Mouse (Mus musculus): ENCODE data around the gene Ptms. TPM values are rescaled to one million over a fixed set of nuclear protein-coding genes. Genes with fewer than 3 reads are reported as not detected.

Gene Ptms
- polyA plus RNA-seq, 1 experiment, result 168 TPM

DNA sequence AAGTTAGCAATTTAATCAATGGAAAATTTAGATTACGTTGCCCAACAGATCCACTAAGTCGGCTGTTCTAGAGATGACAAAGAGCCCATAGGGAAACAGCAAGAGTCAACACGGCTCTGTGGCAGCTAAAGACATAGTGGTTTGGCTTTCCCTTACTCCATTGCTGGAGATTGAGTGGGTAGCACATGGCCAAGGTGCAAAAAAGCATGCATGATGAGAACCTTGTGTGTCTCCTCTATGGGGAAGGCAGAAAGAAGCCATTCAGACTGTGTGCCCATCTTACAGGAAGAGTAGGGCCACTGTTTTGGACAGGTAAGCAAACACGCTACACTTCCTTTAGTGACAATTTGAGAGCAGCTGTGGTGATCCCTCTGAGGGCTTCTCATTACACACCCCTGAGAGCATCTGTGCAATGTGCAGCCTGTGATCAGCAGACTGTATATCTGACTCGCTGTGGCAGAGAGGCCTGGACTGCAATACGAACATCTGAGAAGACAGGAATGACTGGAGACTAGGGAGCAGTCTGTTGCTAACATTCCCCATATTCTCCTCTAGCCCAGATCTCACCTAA, 31.3 kb downstream of the Ptms start:
- Histone ChIP-seq H3K4me1 (ENCODE audit: control insufficient read depth, insufficient read depth, low read length) (no peaks in the 10 kb centered on the region; the same call in 1 of the 2 replicates), H3K27ac (ENCODE audit: control insufficient read depth, insufficient read depth, low read depth, low read length) (no peak overlapping the region), H3K4me3 (ENCODE audit: control insufficient read depth, low read depth, low read length) (no peak overlapping the region), H3K36me3 (ENCODE audit: control insufficient read depth, insufficient read depth, low read length) (no peaks in the 10 kb centered on the region), H3K27me3 (ENCODE audit: control insufficient read depth, insufficient read depth, low read length) (no peaks in the 10 kb centered on the region)
- TF ChIP-seq CTCF (IDR thresholded peaks at IDR 0.05; ENCODE audit: control insufficient read depth, insufficient read depth, insufficient replicate concordance, low read depth, low read length), result no peak
- TF ChIP-seq POLR2A (IDR thresholded peaks at IDR 0.05; ENCODE audit: control insufficient read depth, low read depth, low read length), result no peak

DNA sequence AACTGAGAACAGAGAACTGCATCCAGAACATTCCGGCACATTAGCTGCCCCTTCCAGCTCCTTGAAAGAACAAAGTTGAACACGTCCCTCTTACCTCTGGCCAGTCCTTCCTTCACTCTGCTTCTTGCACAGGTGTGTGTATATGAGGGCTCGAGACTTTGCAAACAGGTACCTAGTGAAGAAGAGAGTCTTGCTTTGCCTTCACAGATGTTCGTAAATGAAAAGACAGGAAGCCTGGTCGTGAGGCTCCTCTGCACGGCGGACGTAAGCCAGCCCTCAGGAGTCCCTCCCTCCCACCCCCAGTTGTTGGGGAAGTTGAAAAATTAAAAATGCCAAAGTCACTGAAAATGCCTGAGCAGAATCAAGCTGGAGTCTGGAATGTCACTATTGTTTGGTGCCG, 31.9 kb downstream of the Ptms start, which contains the start of gene Cd4:
Gene Cd4, minus strand, starts transcription at position 236 of the 400 bp plus-strand sequence.
- H3K36me3 ChIP-seq (ENCODE audit: control insufficient read depth, insufficient read depth, low read length), result no peaks in the 10 kb centered on the region
- no peaks in the 10 kb centered on the region; the same call in 1 of the 2 replicates for H3K4me1 ChIP-seq (ENCODE audit: control insufficient read depth, insufficient read depth, low read length)
- H3K27ac ChIP-seq (ENCODE audit: control insufficient read depth, insufficient read depth, low read depth, low read length), result no peak within 1 kb of the TSS
- TF ChIP-seq POLR2A (IDR thresholded peaks at IDR 0.05; ENCODE audit: control insufficient read depth, low read depth, low read length), result no peak
- TF ChIP-seq CTCF (IDR thresholded peaks at IDR 0.05; ENCODE audit: control insufficient read depth, insufficient read depth, insufficient replicate concordance, low read depth, low read length), result no peak
- H3K27me3 ChIP-seq (ENCODE audit: control insufficient read depth, insufficient read depth, low read length), result no peaks in the 10 kb centered on the region
- no peak within 1 kb of the TSS for H3K4me3 ChIP-seq (ENCODE audit: control insufficient read depth, low read depth, low read length)

DNA sequence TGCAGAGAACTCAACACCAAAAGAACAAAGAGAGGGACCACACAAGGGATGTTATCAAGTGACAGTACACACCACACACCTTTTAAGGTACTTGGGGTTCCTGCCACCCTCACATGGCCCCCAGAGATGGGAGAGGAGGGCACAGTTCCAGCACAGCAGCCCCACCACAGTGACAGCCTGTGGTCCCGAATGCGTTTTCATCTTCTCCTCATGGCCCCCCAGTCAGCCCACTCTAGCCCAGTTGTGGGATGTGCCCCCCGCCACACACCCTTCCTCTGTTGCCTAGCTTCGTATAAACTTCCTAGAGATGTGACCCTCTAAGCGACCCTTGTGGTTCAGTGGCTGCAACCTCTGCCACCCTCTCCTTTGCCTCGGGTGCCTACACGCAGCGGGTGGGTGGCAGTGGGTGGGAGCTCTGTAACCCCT, 33.9 kb downstream of the Ptms start:
- Histone ChIP-seq H3K27ac (ENCODE audit: control insufficient read depth, insufficient read depth, low read depth, low read length) (no peak overlapping the region), H3K36me3 (ENCODE audit: control insufficient read depth, insufficient read depth, low read length) (no peaks in the 10 kb centered on the region), H3K4me3 (ENCODE audit: control insufficient read depth, low read depth, low read length) (no peak overlapping the region), H3K27me3 (ENCODE audit: control insufficient read depth, insufficient read depth, low read length) (no peaks in the 10 kb centered on the region), H3K4me1 (ENCODE audit: control insufficient read depth, insufficient read depth, low read length) (no peaks in the 10 kb centered on the region; the same call in 1 of the 2 replicates)
- TF ChIP-seq CTCF (IDR thresholded peaks at IDR 0.05; ENCODE audit: control insufficient read depth, insufficient read depth, insufficient replicate concordance, low read depth, low read length), result no peak
- no peak for TF ChIP-seq POLR2A (IDR thresholded peaks at IDR 0.05; ENCODE audit: control insufficient read depth, low read depth, low read length)

DNA sequence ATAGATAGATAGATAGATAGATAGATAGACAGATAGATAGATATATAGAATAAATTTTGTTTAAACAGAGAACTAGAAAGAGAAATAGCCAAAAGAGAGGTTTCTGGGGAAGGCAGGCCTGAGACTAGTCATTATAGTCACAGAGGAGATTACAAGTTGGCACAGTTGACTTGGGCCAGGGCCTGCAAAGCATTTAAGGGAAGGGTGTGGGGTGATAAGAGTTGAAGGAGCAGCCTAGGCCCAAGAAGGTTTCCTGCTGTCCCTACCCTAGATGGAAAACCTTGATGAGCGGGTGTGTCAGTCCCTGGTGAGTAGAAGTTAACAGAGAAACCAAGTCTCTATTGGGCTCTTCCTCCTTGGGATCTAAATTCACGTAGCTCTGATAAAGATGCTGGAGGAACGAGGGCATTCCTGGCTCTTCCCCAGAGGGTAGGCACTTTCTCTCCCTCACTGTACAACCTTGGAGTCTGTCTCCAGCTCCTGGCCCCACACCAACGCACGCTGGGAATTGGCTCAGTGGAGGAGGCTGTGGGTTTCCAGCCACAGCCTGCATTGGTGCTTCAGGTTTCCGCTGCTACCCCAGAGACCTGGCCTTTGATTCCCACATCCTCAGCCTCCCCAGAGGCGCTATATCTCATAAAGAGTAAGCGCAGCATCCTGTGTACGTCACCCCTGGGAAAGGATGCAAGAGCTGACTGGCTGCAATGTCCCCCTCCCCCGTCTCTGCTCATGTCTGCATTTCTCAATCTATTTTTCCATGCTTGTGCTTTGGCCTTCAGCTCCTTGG, 35.0 kb downstream of the Ptms start:
- Histone ChIP-seq H3K27me3 (ENCODE audit: control insufficient read depth, insufficient read depth, low read length) (no peaks in the 10 kb centered on the region), H3K36me3 (ENCODE audit: control insufficient read depth, insufficient read depth, low read length) (no peaks in the 10 kb centered on the region), H3K4me3 (ENCODE audit: control insufficient read depth, low read depth, low read length) (no peak overlapping the region), H3K27ac (ENCODE audit: control insufficient read depth, insufficient read depth, low read depth, low read length) (no peak overlapping the region), H3K4me1 (ENCODE audit: control insufficient read depth, insufficient read depth, low read length) (no peaks in the 10 kb centered on the region; the same call in 1 of the 2 replicates)
- TF ChIP-seq POLR2A (IDR thresholded peaks at IDR 0.05; ENCODE audit: control insufficient read depth, low read depth, low read length) (no peak), CTCF (IDR thresholded peaks at IDR 0.05; ENCODE audit: control insufficient read depth, insufficient read depth, insufficient replicate concordance, low read depth, low read length) (no peak)

DNA sequence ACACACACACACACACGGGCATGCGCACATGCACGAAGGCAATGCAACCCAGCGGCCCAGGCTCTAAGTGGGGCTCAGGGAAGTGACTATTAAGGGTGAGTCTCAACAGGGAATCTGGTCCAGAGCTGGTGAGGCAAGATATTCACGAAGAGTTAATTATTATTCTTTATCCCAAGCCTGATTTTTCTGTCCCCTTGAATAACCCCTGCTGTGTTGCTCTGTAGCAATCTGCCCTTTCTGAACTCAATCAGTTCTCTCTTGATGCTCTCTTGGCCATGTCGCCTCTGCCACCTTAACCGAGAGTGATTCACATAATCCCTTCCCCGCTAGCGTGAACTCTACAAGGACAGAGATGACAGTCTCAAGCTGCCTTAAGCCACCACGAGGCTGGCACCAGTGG, 36.6 kb downstream of the Ptms start:
- TF ChIP-seq POLR2A (IDR thresholded peaks at IDR 0.05; ENCODE audit: control insufficient read depth, low read depth, low read length), result no peak
- no peak for TF ChIP-seq CTCF (IDR thresholded peaks at IDR 0.05; ENCODE audit: control insufficient read depth, insufficient read depth, insufficient replicate concordance, low read depth, low read length)
- Histone ChIP-seq H3K27me3 (ENCODE audit: control insufficient read depth, insufficient read depth, low read length) (no peaks in the 10 kb centered on the region), H3K4me3 (ENCODE audit: control insufficient read depth, low read depth, low read length) (no peak overlapping the region), H3K36me3 (ENCODE audit: control insufficient read depth, insufficient read depth, low read length) (no peaks in the 10 kb centered on the region), H3K4me1 (ENCODE audit: control insufficient read depth, insufficient read depth, low read length) (no peaks in the 10 kb centered on the region; the same call in 1 of the 2 replicates), H3K27ac (ENCODE audit: control insufficient read depth, insufficient read depth, low read depth, low read length) (no peak overlapping the region)

DNA sequence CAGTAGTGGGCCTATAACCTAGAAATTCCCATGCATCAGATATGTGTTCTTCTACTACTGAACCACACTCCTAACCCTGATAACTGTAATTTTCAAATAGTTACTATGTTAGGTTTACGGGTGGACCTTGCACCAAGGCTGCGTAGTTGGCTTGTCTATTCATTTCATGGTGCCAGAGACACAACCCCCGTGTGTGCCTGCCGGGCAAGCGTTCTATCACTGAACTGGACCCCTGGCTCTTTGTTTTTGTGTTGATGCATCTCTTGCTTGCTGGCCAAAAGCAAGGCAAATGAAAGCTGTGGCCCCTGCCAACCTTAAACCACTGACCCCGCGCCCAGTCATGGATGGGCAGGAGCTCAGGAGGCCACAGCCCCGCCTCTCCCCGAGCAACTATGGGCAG, 38.1 kb downstream of the Ptms start:
- no peaks in the 10 kb centered on the region for H3K36me3 ChIP-seq (ENCODE audit: control insufficient read depth, insufficient read depth, low read length)
- no peak overlapping the region for H3K4me3 ChIP-seq (ENCODE audit: control insufficient read depth, low read depth, low read length)
- H3K27ac ChIP-seq (ENCODE audit: control insufficient read depth, insufficient read depth, low read depth, low read length), result no peak overlapping the region

DNA sequence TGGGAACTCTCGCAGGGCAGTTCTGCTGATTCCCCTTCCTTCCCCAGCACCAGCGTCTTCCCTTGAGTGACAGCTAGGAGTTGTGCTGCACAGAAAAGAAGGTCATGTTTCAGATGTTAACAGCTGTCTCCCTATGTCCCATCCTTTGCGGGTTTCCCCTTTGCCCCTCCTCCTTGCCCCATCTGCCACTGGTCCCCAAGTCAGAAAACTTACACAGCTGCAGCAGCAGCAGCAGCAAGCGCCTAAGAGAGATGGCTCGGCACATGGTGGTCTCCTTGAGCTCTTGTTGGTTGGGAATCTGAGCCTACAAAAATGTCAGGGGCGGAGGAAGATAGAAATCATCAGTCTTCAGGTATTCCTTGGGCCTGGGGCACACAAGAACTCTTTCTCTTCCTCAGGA, 40.5 kb downstream of the Ptms start:
- TF ChIP-seq CTCF (IDR thresholded peaks at IDR 0.05; ENCODE audit: control insufficient read depth, insufficient read depth, insufficient replicate concordance, low read depth, low read length) (no peak), POLR2A (IDR thresholded peaks at IDR 0.05; ENCODE audit: control insufficient read depth, low read depth, low read length) (no peak)
- Histone ChIP-seq H3K36me3 (ENCODE audit: control insufficient read depth, insufficient read depth, low read length) (no peaks in the 10 kb centered on the region), H3K27ac (ENCODE audit: control insufficient read depth, insufficient read depth, low read depth, low read length) (no peak overlapping the region), H3K27me3 (ENCODE audit: control insufficient read depth, insufficient read depth, low read length) (no peaks in the 10 kb centered on the region), H3K4me3 (ENCODE audit: control insufficient read depth, low read depth, low read length) (no peak overlapping the region), H3K4me1 (ENCODE audit: control insufficient read depth, insufficient read depth, low read length) (no peaks in the 10 kb centered on the region)

More for the DNA sequence above, 38.1 kb downstream of the Ptms start:
- no peak for TF ChIP-seq POLR2A (IDR thresholded peaks at IDR 0.05; ENCODE audit: control insufficient read depth, low read depth, low read length)
- no peak for TF ChIP-seq CTCF (IDR thresholded peaks at IDR 0.05; ENCODE audit: control insufficient read depth, insufficient read depth, insufficient replicate concordance, low read depth, low read length)
- Histone ChIP-seq H3K4me1 (ENCODE audit: control insufficient read depth, insufficient read depth, low read length) (no peaks in the 10 kb centered on the region; the same call in 1 of the 2 replicates), H3K27me3 (ENCODE audit: control insufficient read depth, insufficient read depth, low read length) (no peaks in the 10 kb centered on the region)
